Mouse (Mus musculus) thymus, postnatal 14 days (tissue): ENCODE measurements around the gene Fbxw9.
"Not testable (repeated sequence)": the region's sequence is repeated elsewhere in the genome, so short reads cannot be mapped to it uniquely, and the experiment has no call there.

Experiments used
- DNase-seq: peaks from one replicate; pipeline ENCODE4 v3.0.0; 2021

Gene Fbxw9

DNA sequence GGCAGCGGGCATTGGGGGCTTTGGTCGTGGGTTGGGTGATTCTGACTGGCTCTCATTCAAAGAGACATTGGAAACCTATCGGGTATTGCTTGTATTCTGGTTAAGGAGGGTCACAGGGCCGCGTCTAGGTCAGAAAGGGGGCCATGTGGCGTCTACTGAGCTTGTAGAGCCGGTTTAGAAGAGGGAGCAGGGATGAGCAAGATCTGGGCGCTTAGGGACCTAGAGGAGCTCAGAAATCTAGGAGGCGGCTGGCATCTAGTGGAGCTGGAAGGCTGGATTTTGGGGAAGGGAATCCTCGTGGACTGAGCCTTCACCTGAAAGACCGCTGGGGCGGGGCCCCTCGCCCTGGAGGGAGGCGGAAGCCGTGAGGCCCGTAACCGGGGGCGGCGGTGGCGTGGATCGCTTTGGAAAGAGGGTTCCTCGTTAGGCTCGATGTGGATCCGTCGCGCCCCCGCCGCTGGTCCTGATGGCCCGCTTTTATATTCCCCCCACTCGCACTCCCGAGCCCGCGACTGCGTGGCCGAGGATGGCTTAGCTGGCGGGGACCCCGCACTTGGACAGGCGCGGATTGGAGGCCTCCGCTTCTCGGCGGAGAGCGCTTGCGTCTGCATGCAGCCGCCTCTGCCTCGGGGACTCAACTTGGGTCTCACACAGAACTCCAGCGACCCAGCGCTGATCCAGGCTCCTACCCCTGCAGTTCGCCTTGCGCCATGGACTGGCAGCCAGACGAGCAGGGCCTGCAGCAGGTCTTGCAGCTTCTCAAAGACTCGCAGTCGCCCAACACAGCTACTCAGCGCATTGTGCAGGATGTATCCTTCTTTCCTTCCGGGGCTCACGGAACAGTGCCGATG lies 21.9 kb upstream of the Fbxw9 start:
- DNase-seq, result peak; percentile 85

DNA sequence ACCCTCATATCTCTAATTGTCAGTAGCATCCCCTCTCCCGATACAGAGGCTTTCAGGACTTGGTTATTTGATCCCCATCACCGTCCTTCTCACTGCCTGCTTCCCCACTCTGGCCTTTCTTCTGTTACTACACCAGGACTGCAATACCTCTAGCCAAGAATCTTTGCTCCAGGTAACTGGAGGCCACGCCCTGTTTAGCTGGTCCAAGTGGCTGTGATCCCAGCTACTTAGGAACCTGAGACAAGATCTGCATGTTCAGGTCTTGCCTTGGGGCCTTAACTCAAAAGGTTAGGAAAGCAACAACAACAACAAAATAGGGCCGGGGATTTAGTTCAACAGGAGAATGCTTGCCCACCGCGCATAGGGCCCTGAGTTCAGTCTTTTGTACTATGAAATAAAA lies 16.2 kb upstream of the Fbxw9 start:
- DNase-seq, result no peak

DNA sequence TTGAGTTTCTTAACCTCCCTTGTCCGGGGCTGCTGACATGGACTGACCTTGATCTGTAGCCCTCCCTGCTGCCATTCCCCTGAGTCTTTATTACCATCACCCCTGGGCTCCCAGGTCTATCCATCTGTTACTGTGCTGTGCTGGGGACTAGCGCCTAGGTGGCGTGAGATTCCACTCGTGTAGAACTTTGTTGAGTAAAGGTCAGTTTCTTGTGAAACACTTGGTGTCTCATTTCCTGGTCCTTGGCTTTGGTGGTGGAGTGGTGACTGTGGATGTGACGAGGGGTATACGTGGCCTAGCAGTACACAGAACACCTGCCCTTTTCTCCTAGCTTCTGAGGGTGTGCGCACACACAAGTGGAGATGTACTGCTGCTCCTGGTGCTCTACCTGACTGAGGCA lies 2.5 kb upstream of the Fbxw9 start:
- no peak for DNase-seq

DNA sequence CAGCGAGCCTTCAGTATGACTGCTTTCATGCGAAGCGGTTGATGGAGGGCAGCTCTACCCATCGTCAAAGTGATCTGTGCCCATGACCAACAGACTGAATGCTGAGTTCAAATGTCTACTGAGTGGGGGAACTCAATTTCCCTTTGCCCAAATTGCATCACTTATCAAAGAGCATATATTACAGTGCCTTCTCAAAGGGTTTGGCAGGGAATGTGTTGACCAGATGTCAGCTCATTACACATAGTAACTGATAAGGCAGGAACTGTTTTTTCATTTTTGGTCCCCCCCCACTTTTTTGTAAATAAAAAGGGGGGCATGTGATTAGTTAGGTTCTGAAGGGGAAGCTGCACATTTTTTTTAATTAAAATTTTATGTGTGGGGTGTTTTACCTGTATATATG lies 2.7 kb downstream of the Fbxw9 start:
- DNase-seq, result no peak

DNA sequence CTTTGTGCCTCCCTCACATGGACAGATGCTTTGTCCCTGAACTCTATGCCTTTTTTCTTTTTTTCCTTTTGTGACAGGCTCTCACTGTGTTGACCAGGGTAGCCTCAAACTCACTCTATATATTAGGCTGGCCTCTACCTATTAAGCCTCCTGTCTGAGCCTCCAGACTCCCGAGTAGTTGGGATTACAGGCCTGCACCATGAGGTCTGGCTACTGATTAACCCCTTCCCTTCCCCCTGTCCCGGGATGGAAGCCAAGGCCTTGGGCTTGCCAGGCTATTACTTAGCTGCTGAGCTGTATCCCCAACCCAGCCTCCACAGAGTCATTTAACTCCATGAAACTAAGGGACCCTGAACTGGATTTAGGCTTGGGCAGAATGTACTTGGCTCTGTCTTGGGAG lies 5.4 kb downstream of the Fbxw9 start:
- no peak for DNase-seq

DNA sequence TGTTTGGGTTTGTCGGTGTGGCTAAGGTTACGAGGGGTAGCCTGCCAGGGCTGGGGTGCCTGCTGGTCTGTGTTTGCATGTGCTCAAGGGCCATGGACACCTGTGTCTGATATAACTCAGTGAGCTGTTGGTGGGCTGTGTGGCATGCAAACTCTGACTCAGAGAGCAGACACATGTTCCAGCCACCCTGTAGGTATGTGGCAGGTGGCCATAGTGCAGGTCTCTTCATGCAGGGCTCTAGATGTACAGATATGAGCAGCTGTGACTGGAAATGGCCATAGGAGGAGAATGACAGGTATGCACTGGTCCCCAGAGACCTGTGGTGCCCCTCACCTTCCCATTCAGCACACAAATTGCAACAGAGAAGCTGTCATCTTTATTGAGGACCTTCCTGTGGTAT lies 7.3 kb downstream of the Fbxw9 start:
- DNase-seq, result no peak

DNA sequence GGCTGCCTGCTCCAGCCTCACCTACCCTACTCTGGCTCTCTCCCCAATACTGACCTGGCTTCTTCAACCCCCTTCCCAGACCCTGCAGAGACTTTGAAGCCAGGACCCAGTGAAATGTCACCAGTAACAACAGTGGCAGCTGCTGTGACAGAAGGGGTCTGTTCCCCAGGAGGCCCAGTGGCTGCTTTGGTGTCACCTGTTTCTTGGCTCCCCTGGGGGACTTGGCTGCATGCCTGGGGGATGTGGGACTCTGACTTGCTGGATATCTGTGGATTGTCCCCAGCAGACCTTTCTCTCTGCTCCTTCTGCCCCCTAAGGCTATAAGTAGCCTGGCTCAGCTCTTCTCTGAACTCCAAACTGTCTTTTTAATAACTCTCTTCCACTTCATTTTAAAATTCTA lies 8.1 kb downstream of the Fbxw9 start, which contains the start of gene Gm5741:
TSS of gene Gm5741 (minus strand) at position 1 of the 400 bp plus-strand sequence.
- peak; percentile 2 for DNase-seq

DNA sequence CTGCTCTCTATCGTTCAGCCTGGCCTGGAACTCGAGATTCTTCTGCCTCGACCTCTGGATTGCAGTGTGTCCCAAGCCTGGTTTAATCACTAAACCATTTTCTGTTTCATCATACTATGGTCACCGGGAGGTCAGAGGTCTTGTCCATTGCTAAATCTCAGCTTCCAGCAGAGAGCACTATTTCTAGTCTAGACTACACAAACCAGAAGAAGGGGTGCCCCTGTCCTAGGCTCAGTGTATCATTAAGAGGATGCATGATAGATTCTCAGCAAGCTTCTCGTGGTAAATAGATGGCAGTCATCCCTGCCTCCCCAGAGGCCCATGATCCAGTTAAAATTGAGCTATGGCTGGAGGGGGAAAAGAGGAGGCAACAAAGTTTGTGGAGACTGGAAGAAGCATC lies 11.2 kb downstream of the Fbxw9 start:
- peak; percentile 14 for DNase-seq

DNA sequence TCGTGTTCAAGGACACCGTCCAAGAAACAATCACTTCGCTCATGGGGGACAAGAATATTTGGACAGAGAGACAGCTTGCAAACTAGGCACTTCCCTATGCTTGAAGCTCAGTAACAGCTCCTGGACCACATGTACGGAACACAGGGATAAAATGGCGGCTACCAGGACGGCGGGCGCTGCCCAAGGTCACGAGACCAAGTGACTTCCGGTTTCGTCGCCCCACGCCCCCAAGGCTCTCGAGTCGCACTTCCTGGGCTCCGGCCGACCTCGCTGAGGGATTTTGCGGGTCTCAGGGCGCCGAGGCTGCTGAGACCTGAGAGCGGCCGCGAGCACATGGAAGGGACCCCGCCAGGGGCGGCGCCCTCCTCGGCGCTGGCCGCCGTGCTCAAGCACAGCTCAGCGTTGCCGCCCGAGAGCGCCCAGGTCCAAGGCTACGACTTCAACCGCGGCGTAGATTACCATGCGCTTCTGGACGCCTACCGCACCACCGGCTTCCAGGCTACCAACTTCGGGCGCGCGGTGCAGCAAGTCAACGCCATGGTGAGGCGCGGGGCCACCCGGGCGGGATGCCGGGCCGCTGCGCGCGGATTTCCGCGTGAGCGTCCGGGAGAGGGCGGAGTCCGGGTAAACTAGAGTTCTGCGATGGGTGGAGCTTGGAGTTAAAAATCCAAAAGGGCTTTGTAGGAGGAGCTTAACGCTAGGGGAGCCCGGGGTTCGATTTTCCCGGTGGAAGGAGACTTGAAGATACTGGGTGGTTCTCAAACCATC lies 11.8 kb downstream of the Fbxw9 start, which contains the start of gene Dhps:
TSS of gene Dhps (plus strand) at position 244 of the 768 bp plus-strand sequence.
- DNase-seq, result peak; percentile 91

DNA sequence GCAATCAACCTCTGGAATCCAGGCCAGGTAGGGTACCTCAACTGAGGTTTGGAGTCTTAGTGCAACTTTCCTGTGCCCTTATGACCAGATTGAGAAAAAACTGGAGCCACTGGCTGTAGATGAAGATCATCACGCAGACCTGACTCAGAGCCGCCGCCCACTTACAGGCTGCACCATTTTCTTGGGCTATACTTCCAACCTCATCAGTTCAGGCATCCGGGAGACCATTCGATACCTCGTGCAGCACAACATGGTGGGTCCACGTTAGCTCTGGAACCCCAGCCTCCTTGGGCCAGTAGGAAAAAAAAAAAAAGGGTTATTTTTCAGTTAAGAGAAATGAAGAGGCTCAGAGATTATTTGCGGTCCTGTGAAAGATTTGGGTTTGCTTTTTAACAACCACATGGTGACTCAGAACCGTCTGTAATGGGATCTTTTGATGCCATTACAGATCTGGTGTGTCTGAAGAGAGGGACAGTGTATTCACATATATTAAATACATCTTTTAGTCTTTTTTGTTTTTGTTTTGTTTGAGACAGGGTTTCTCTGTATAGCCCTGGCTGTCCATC lies 12.6 kb downstream of the Fbxw9 start:
- no peak for DNase-seq

DNA sequence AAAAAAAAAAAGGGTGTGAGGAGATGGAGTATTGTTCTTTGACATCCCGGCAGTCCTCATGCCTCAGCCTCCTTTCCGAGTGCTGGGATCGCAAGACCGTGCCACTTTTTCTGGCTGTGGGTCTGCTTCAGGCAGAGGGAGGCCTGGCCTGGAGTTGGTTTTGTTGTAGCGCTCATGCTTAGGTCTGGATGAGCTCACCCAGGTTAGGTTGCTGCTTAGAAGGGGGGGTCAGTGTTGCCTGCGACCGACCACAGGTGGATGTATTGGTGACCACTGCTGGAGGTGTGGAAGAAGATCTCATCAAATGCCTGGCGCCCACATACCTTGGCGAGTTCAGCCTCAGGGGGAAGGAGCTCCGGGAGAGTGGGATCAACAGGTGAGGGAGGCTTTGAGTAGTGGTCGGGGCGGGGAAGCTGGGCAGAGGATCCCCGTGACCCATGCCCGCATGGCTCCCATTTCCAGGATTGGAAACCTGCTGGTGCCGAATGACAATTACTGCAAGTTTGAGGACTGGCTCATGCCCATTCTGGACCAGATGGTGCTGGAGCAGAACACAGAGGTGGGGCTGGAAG lies 13.3 kb downstream of the Fbxw9 start:
- no peak for DNase-seq

DNA sequence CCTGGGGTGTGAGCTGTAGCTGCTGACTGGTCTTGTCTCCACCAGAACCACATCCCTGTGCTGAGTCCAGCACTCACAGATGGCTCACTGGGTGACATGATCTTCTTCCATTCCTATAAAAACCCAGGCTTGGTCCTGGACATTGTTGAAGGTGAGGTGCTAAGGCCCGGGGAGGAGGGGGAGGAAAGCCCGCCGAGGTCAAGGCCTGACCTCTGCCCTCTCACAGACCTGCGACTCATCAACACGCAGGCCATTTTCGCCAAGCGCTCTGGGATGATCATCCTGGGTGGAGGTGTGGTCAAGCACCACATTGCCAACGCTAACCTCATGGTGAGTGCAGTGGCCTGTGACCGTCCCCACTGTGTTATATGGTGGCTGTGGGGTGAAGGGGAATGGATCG lies 14.3 kb downstream of the Fbxw9 start:
- DNase-seq, result no peak

DNA sequence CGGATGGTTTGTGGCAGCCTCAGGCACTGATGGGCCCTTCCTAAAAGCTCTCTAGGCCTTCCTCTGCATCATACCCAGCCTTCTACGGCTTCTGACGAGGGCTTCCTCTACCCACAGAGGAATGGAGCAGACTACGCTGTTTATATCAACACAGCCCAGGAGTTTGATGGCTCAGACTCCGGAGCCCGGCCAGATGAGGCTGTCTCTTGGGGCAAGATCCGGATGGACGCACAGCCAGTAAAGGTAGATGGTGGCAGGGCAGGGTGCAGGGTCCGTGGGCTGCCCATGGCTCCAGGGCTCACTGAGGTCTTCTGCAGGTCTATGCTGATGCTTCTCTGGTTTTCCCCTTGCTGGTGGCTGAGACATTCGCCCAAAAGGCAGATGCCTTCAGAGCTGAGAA lies 14.8 kb downstream of the Fbxw9 start:
- DNase-seq, result no peak

DNA sequence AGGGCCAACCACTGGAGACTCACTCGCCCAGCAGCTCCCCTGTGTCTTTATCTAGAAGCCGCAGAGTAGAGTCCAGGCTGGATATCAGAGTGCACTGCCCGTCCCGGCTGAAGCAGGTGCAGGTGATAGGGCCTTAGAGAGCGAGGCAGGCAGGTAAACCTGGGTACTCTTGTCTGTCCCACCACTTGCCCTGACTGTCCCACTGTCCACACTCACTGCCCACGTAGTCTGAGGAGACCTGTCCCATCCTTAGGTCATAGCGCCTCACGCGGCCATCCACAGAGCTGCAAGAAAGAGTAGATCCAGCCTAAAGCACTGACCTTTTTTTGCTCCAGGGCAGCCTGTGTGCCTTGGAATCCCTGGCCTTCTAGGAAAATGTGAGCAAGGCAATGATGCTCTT lies 16.1 kb downstream of the Fbxw9 start:
- no peak for DNase-seq

DNA sequence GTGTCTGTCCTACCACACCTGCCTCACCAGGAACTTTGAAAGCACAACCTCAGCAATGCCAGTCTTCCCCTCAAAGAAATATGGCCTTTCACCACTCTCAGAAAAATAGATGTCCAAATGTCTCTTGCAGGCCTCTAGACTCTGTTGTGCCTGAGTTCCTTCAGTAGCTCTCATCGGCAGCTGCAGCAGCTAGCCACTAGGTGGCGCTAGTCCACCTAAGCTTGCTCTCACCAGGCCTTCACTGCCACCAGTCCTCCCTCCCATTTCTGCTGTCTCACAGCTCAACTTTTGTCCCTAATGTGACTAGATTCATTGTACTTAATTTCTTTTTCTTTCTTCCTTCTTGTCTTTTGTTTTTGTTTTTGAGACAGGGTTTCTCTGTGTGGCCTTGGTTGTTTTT lies 17.1 kb downstream of the Fbxw9 start:
- peak; percentile 79 for DNase-seq

DNA sequence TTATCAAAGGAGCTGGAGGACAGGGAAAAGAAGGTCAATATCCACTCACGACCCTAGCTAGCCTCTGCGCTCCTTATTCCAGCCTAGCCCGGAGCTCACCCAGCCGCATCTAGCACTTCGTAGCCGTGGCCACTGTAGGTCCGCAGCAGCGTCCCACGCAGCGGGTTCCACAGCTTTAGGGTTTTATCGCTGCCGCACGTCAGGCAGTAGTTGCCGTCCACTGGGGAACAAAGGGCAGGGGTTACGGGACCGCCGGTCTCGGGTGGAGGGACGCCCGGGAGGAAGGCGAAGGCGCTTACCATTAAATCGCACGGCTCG lies 20.3 kb downstream of the Fbxw9 start:
- DNase-seq, result no peak

DNA sequence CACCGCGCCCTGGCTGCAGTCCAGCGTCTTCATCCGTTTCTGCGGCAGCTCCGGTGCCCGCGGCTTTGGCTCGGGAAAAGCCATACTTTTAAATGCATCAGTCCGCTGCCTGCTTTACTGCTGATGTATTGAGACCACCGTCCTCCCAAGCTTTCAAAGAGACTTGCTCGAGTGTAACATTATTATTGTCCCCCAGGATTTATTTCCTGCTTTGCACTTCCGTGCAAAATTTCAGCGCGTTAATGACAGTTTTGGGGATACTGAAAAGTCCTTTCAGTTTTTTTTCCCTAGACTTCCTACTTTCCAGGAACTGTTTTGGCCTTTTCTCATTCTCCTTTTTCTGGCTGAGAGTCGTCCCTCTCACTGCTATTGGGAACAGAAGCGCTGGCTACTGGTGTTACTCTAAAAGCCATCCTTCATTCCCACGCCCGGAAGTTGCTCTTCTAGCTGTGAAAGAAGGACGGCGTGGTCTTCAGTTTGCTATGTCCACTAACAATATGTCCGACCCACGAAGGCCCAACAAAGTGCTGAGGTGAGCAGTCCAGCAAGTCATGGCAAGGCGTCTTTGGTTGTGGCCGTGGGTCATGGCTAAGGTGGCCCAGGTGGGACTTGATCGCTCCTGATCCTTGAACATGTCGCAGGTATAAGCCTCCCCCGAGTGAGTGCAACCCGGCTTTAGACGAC lies 20.8 kb downstream of the Fbxw9 start, which contains the start of gene Wdr83os:
TSS of gene Wdr83os (plus strand) at position 209 of the 684 bp plus-strand sequence.
- DNase-seq, result peak; percentile 57

DNA sequence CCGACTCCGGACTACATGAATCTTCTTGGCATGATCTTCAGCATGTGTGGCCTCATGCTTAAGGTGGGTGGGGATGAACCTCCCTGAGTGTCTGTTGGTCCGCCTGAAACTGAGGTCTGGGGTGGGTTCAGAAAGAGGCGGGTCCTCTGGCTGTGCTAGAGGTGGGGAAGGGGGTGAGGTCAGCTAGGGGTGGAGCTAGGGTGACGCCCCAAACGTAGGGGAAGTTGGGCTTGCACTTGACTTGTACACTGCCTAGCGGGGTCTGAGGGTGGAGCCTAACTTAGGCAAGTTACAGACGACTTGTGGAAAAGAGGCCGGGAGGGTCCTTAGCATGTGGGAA lies 21.3 kb downstream of the Fbxw9 start, which contains the start of gene Wdr83:
TSS of gene Wdr83 (minus strand) at position 91 of the 340 bp plus-strand sequence.
- DNase-seq, result peak; percentile 82

DNA sequence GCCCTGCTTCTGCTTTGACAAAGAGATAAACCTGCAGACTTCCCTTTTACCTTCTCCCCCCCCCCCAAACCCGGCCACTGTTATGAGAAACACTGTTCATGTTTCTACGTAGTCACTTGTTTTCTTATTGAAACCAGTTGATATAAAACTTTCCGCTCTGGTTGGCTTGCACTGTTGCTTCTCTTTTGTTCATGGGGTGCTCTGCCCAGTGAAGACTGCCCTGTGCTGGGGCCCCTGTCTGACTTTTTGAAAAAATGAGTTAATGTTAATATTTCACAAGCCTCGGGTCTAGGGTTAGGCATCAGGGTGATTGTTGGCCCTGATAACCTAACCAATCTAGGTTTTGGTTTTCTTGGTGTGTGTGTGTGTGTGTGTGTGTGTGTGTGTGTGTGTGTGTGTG lies 22.3 kb downstream of the Fbxw9 start:
- not testable (repeated sequence) for DNase-seq

DNA sequence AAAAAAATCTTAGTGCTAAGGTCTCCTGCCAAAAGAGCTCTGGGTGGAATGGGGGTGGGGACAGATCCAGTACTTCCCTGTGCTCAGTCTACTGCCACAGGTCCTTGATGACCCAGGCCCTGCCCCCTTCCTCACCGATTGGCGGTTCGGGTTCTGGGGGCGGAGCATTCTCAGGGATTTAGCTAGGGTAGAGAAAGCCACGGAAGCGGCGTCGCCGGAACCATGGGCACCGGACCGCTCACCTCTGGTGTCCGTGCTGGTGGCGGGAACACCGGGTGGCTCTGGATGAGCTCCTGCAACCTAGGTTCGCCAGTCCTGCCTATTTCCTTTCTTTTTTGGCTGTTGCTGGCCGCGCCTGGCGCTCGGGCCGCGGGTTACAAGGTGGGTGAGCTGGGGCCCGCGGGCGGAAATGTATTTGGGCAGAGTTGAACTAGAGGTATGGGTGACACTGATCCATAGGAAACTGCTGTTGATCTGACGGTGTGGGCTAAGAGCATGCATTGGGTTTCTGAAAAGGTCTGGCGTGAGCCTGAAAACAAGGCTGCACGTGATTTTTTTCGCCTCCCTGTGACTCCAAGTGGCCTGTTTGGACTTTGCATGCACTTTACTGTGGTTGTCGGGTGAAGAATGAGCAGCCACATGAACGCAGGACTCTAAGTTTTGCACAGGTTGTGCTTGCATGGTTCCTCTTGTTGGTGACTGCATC lies 23.4 kb downstream of the Fbxw9 start, which contains the start of gene Man2b1:
TSS of gene Man2b1 (plus strand) at position 163 of the 706 bp plus-strand sequence.
- peak; percentile 88 for DNase-seq

DNA sequence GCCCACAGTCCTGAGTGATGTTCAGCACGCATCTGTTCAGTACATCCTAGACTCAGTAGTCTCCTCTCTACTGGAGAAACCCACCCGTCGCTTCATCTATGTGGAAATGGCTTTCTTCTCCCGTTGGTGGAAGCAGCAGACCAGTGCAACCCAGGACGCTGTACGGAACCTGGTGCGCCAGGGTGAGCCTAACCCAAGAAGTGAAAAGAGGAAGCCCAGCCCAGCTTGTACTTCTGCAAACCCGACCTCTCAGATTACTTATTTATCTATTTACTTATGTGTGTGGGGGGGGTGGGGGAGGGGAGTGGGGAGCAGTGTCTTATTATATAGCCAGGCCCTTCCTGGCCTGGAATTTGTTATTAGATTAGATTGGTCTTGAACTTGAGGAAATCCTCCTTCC lies 24.8 kb downstream of the Fbxw9 start:
- no peak for DNase-seq

DNA sequence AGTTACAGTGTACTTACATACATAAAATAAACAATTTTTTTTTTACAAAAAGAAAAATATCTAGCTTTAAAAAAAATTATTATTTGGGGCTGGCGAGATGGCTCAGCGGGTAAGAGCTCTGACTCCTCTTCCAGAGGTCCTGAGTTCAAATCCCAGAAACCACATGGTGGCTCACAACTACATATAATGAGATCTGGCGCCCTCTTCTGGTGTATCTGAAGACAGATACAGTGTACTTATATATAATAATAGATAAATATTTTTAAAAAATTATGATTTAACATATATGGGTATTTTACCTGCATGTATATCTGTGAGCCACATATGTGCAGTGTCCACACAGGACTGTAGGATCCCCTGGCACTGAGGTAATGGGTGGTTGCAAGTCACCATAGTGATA lies 26.4 kb downstream of the Fbxw9 start:
- DNase-seq, result peak; percentile 37
